Mouse (Mus musculus) thymus, adult 18-20 months (tissue): Measurements from ENCODE around the gene Slc5a2.

Experiments used
- DNase-seq, 2 experiments: peaks; one replicate each; pipeline ENCODE4 v3.0.0; 2022; ENCODE audit warnings: mixed read lengths in 2 of 2

Gene Slc5a2

DNA sequence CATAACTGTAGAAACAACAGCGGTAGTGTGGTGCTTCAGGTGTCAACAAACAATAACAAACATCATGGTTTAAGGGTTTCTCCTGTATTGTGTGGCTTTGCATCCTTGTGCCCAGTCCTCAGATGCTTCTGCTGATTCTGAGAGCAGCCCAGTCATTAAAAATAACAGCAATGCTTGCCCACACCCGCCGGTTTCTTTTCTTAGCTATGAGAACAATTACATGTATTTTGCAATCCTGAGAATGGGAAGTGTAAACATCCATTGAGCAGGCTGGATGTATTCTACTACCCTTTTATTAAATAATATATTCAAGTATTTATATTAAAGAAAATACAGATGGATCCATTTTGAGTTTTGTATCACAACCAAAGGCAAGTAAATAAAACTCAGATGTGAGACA is 36.7 kb downstream of the Slc5a2 start:
- DNase-seq: no peak

GRCm38 (mm10) chr7:128304198-128304597 is 38.7 kb downstream of the Slc5a2 start:
- DNase-seq: no peak

DNA sequence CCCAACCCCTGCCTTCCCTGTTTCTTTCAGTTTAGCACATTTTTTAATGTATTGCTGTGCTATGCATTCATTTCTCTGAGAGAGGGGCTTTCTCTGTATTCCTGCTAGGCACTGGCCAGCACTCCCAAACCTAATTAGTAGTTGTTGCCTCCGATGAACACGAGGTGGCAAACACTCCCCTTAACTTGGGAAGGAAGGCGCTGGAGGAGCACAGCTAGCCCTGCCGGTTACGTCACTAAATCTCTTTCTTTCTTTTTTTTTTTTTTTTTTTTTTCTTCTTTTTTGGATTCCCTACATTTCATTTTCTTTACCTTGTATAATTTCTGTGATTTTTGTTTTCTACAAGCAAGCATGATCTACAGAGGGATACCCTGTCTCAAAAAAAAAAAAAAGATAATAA is 39.5 kb downstream of the Slc5a2 start:
- no peak for DNase-seq

- no peak for DNase-seq
Measured at GRCm38 (mm10) chr7:128307851-128308250, 42.4 kb downstream of the Slc5a2 start.

DNA sequence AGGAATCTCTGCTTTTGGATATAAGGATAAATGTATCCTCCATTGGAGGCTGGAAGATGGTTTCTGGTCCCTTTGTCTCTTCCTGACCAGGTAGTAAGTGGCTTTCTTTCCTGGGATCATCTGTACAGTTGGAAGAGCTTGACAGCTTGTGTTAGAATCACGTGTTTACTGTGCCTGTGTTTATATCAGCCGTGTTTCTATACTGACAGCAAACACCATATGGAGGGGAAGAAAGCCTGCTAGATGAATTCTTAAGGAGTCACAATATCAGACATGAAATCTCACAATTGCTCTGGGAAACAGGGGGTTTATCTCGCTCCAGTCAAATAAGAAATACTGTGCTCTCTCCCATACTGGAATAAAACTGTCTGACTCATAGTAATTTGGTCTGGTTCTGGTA is 43.8 kb downstream of the Slc5a2 start:
- DNase-seq: no peak

- DNase-seq: no peak
Measured at GRCm38 (mm10) chr7:128309776-128310175, 44.3 kb downstream of the Slc5a2 start.

DNA sequence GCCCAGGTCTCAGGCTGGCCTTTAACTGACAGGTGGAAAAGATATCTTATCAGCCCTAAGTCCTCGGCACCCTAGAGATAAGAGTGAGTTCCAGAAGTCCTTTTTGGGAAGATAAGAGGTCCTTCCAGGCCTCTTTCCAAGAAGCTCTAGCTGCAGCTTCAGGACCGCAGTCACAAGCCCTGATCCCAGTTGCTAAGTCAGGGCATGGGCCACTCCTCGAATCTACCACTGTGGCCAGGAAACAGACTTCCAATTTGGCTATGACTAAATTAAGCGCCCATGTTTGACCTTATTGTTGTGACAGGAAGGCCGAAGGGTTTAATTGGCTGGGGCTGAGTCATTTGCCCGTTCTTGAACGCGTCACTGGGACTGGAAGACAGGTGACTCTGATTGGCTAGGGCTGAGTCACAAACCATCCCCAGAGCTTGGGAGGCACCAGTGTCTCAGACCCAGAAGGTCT is 44.8 kb downstream of the Slc5a2 start:
- no peak for DNase-seq

DNA sequence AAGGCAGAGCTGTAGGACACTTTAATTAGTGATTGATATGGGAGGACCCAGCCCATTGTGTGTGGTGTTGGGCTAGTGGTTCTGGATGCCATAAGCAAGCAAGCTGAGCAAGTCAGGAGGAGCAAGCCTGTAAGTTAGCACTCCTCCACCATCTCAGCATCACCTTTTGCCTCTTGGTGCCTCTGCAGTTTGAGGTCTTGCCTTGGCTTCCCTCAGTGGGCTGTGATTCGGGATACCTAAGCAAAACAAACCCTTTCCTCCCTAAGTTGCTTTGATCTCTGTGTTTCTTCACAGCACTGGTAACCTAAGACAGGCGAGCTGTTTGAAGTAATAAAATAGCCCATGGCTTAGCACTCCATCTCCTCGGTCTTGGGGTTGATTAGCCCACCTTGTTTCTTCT is 45.8 kb downstream of the Slc5a2 start:
- no peak for DNase-seq

GRCm38 (mm10) chr7:128311811-128312210 is 46.4 kb downstream of the Slc5a2 start:
- no peak for DNase-seq

- no peak for DNase-seq
Measured at GRCm38 (mm10) chr7:128312375-128313059, 47.1 kb downstream of the Slc5a2 start.

DNA sequence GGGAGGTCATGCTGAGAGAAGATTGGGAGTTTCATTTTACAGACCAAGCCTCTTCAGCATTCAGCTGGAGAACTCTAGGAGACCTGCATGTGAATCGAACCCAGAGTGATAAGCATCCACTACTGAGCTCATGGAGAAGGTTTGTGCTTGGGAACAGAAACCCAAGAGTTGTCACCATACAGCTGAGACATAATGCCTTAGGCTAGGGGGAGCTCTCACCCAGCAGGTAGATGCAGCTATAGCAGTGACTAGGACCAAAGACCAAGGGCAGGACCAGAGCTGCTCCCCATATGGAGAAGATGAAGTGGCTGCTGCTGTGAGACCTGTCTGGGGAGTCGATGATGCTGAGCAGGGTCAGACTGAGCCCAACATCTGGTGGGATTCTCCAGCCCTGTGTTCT is 48.1 kb downstream of the Slc5a2 start:
- DNase-seq: no peak

DNA sequence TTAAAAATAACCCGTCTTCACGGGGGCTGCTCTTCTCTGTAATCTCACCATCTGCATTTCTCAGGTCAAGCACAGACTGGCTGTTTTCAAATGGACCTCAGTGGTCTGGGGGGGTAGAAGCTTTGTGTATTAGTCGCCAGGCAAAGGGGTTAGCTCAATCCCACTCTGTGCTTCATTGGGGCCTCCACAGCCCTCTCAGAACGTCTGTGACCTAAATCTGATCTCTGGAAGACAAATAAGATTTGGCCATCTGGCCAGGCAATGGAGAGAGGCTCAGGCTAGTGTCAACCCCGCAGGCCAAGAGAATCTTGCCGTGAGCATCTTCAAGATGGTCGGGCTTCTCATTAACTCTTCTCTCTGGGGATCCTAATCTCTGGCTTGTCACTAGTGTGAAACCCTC is 49.0 kb downstream of the Slc5a2 start:
- no peak for DNase-seq

GRCm38 (mm10) chr7:128317011-128317410 is 51.6 kb downstream of the Slc5a2 start:
- DNase-seq: no peak

DNA sequence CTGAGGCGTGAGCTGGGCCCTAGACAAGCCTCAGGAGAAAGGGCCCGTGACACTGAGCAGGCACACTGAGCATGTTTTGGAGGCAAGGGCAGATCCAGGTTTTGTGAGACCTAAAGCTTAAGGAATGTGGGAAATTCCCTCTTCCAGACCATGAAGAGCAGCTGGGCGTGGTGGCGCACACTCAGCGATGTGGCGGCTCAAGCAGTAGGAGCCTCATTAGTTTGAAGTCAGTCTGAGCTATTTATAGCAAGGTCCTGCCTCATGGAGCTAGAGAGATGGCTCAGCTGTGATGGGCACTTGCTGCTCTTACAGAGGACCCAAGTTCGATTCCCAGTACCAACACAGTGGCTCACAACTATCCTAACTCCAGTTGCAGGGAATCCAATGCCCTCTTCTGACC is 53.7 kb downstream of the Slc5a2 start:
- DNase-seq: no peak

GRCm38 (mm10) chr7:128320219-128320816 is 54.9 kb downstream of the Slc5a2 start:
- no peak for DNase-seq

GRCm38 (mm10) chr7:128321260-128321659 is 55.8 kb downstream of the Slc5a2 start:
- no peak for DNase-seq
